Mouse (Mus musculus): ENCODE results near the gene Gast. TPM values are rescaled to one million over a fixed set of nuclear protein-coding genes. Genes with fewer than 3 reads are reported as not detected.
"Not testable (repeated sequence)": the region's sequence is repeated elsewhere in the genome, so short reads cannot be mapped to it uniquely, and the experiment has no call there.

The Gast gene
- total RNA-seq, 2 experiments from 2014 or later: not detected

- no peak for DNase-seq (ENCODE audit: low spot score in 2 of 2)
These were observed 26.0 kb downstream of the Gast start for GRCm38 (mm10) chr11:100360175-100360574.

- not testable (repeated sequence) for DNase-seq (ENCODE audit: low spot score in 2 of 2)
These were observed 26.9 kb downstream of the Gast start for GRCm38 (mm10) chr11:100361059-100361458.

- peak; percentile 82 to 84 for DNase-seq (ENCODE audit: low spot score in 2 of 2)
These were observed 28.2 kb downstream of the Gast start for GRCm38 (mm10) chr11:100362209-100362978.

- peak; percentile 58 to 72 for DNase-seq (ENCODE audit: low spot score in 2 of 2)
These were observed 28.9 kb downstream of the Gast start for GRCm38 (mm10) chr11:100362979-100363562.

GRCm38 (mm10) chr11:100369145-100369544, 34.9 kb downstream of the Gast start:
- no peak for DNase-seq (ENCODE audit: low spot score in 2 of 2)

GRCm38 (mm10) chr11:100369822-100370221, 35.6 kb downstream of the Gast start:
- no peak for DNase-seq (ENCODE audit: low spot score in 2 of 2)

- DNase-seq (ENCODE audit: low spot score in 2 of 2): no peak
These were observed 37.9 kb downstream of the Gast start for GRCm38 (mm10) chr11:100371981-100372558.

GRCm38 (mm10) chr11:100375127-100375526, 40.9 kb downstream of the Gast start:
- no peak for DNase-seq (ENCODE audit: low spot score in 2 of 2)

GRCm38 (mm10) chr11:100376005-100376404, 41.8 kb downstream of the Gast start:
- no peak for DNase-seq (ENCODE audit: low spot score in 2 of 2)

- DNase-seq (ENCODE audit: low spot score in 2 of 2): no peak
These were observed 42.7 kb downstream of the Gast start for GRCm38 (mm10) chr11:100376746-100377389.

GRCm38 (mm10) chr11:100377989-100378388, 43.8 kb downstream of the Gast start:
- DNase-seq (ENCODE audit: low spot score in 2 of 2): no peak

- DNase-seq (ENCODE audit: low spot score in 2 of 2): no peak
These were observed 44.2 kb downstream of the Gast start for GRCm38 (mm10) chr11:100378446-100378845.

- no peak for DNase-seq (ENCODE audit: low spot score in 2 of 2)
These were observed 45.1 kb downstream of the Gast start for GRCm38 (mm10) chr11:100379311-100379710.

GRCm38 (mm10) chr11:100382682-100383081, 48.5 kb downstream of the Gast start:
- DNase-seq (ENCODE audit: low spot score in 2 of 2): no peak

- DNase-seq (ENCODE audit: low spot score in 2 of 2): no peak
These were observed 50.8 kb downstream of the Gast start for GRCm38 (mm10) chr11:100385016-100385415.

GRCm38 (mm10) chr11:100386586-100386985, 52.4 kb downstream of the Gast start:
- DNase-seq (ENCODE audit: low spot score in 2 of 2): no peak

Other genes starting within 250 kb of the Gast start
- gene Krt32, start 246.2 kb upstream of the Gast start, total RNA-seq (2021): not detected
- not detected for gene Krt35, start 238.2 kb upstream of the Gast start, total RNA-seq (2021)
- under 1 TPM; 0.43 to 0.51 TPM for gene Krt36, start 228.8 kb upstream of the Gast start, total RNA-seq (2021)
- not detected for gene Krt13, start 212.8 kb upstream of the Gast start, total RNA-seq (2021)
- gene Krt15, start 198.5 kb upstream of the Gast start, total RNA-seq (2021): not detected
- 1 to 10 TPM; 2.2 to 5.9 TPM for gene Krt19, start 185.7 kb upstream of the Gast start, total RNA-seq (2021)
- not detected for gene Krt9, start 141.2 kb upstream of the Gast start, total RNA-seq (2021)
- under 1 TPM in 1 of 2 experiments, not detected in 1; 0.54 TPM for gene Krt14, start 126.9 kb upstream of the Gast start, total RNA-seq (2021)
- gene Krt16, start 85.5 kb upstream of the Gast start, total RNA-seq (2021): not detected
- gene Krt17, start 73.4 kb upstream of the Gast start, total RNA-seq (2021): not detected
- gene Krt42, start 64.5 kb upstream of the Gast start, total RNA-seq (2021): not detected
- 1,000 to 10,000 TPM; 1,436 to 1,462 TPM for gene Eif1, start 14.5 kb upstream of the Gast start, total RNA-seq (2021)
- gene Hap1, start 21.7 kb downstream of the Gast start, total RNA-seq (2021): 10 to 100 TPM; 46.9 to 49.7 TPM
- gene Jup, start 63.4 kb downstream of the Gast start, total RNA-seq (2021): 10 to 100 TPM; 55.3 to 64.5 TPM
- gene P3h4, start 80.4 kb downstream of the Gast start, total RNA-seq (2021): 10 to 100 TPM; 26.3 to 33.5 TPM
- gene Fkbp10, start 81.3 kb downstream of the Gast start, total RNA-seq (2021): 10 to 100 TPM; 13.4 to 19.0 TPM
- gene Nt5c3b, start 107.4 kb downstream of the Gast start, total RNA-seq (2021): 10 to 100 TPM; 45.6 to 50.0 TPM
- gene Klhl10, start 107.5 kb downstream of the Gast start, total RNA-seq (2021): under 1 TPM; 0.67 to 0.96 TPM
- gene Klhl11, start 138.3 kb downstream of the Gast start, total RNA-seq (2021): 10 to 100 TPM; 51.5 to 58.3 TPM
- gene Acly, start 193.6 kb downstream of the Gast start, total RNA-seq (2021): 1,000 to 10,000 TPM; 1,875 to 2,782 TPM
- 10 to 100 TPM in 1 of 2 experiments, 1 to 10 TPM in 1; 8.8 to 18.8 TPM for gene Ttc25, start 211.2 kb downstream of the Gast start, total RNA-seq (2021)
- gene Cnp, start 240.5 kb downstream of the Gast start, total RNA-seq (2021): 10 to 100 TPM; 33.2 to 40.6 TPM